12 mouse cellular contexts compared by ENCODE assay signal in genomic region chr11:72434963-72435693, GRCm38 (mm10). TPM values are rescaled to one million over a fixed set of nuclear protein-coding genes. Genes with fewer than 3 reads are reported as not detected.
DNase-seq lines count a peak whose midpoint lies in the region; ATAC-seq lines count a peak whose summit lies in the region.
"Had no signal": no experiment of that assay in that cellular context is flagged by ENCODE, and none has a peak within 500 bp of the region (broad histone marks: within the 10 kb centered on the region; RNA-seq: fewer than 3 reads in every experiment).

TSS of gene Ggt6 (plus strand) at chr11:72435526.

- intact Hi-C loops in left cerebral cortex, postnatal 14 days (cut with DNase I), result no loop called here

- no peaks in the 10 kb centered on the region for H3K36me3 ChIP-seq in liver, embryonic 12.5 days
- H3K36me3 ChIP-seq: hindbrain, embryonic 15.5 days had no signal

- 55% methylated on average over 11 of the region's 11 CpGs for WGBS in liver, embryonic 12.5 days (ENCODE audit: insufficient replicate concordance)

- no peaks in the 10 kb centered on the region for H3K4me1 ChIP-seq in liver, embryonic 12.5 days
- H3K4me1 ChIP-seq: hindbrain, embryonic 15.5 days had no signal

- 0 out of 2 replicates have a peak, but pooled peaks have one; percentile 18 for ATAC-seq in liver, embryonic 12.5 days
- ATAC-seq: forebrain, embryonic 16.5 days had no signal

- H3K9me3 ChIP-seq in liver, embryonic 12.5 days (replicated peaks), result no peaks in the 10 kb centered on the region
- H3K9me3 ChIP-seq: hindbrain, embryonic 15.5 days had no signal

- no peak for DNase-seq in liver
- peak; percentile 73 for DNase-seq in adrenal gland, adult 8-10 months
- DNase-seq in kidney, adult 18-20 months, result peak; percentile 80
- DNase-seq in lung, postnatal 36 days, result peak; percentile 26
- no peak for DNase-seq in retina, postnatal 1 day
- DNase-seq in ovary, adult 18-20 months (ENCODE audit: low spot score), result no peak
- DNase-seq in left cerebral cortex, postnatal 14 days (ENCODE audit: low spot score in 2 of 2), result no peak
- DNase-seq: cerebellum, adult 8-10 months had no signal

- peaks cover 4% of the 10 kb centered on the region; the same call in 1 of the 2 replicates for H3K27me3 ChIP-seq in liver, embryonic 12.5 days (replicated peaks)
- H3K27me3 ChIP-seq: hindbrain, embryonic 15.5 days had no signal

- H3K9ac ChIP-seq in liver, embryonic 12.5 days, result no peak within 1 kb of the TSS
- H3K9ac ChIP-seq: hindbrain, embryonic 15.5 days had no signal

- no peak within 1 kb of the TSS for H3K4me3 ChIP-seq in liver, embryonic 12.5 days
- H3K4me3 ChIP-seq: hindbrain, embryonic 15.5 days had no signal

- H3K4me2 ChIP-seq in liver, embryonic 12.5 days, result no peak within 1 kb of the TSS
- H3K4me2 ChIP-seq: hindbrain, embryonic 15.5 days had no signal

- no peak within 1 kb of the TSS for H3K27ac ChIP-seq in liver, embryonic 12.5 days
- H3K27ac ChIP-seq: hindbrain, embryonic 15.5 days had no signal

RNA-seq across cellular contexts. Expression of gene Ggt6, which starts in this region (rescaled TPM):
- polyA plus RNA-seq in liver, embryonic 12.5 days (2016; fragmentation: Nextera tagmentation; extraction: Ambion mirVana), result 0.12 TPM in 1 of 2 replicates, not detected in the other
- 1 to 10 TPM; 1.4 to 4.8 (median 3.4) TPM for total RNA-seq in adrenal gland, adult 8-10 months (2022)
- not detected for total RNA-seq in left cerebral cortex, postnatal 14 days (2021)
- total RNA-seq: neutrophil, adult 5-6 weeks had no signal
- polyA plus RNA-seq: forebrain, embryonic 16.5 days; hindbrain, embryonic 15.5 days had no signal

Comparison
In these comparisons a context has a peak if more than half of its experiments do, and no peak if none do; other contexts are left out.
1. Peak in ATAC-seq in liver, embryonic 12.5 days; RNA of the gene not detected or under 1 TPM.
2. DNase-seq: peak in adrenal gland, adult 8-10 months (single experiment), kidney, adult 18-20 months (single experiment) and lung, postnatal 36 days (single experiment); none in liver (single experiment), retina, postnatal 1 day (single experiment), ovary, adult 18-20 months (single experiment) and left cerebral cortex, postnatal 14 days (0 of 2).